In the genomic region with DNA sequence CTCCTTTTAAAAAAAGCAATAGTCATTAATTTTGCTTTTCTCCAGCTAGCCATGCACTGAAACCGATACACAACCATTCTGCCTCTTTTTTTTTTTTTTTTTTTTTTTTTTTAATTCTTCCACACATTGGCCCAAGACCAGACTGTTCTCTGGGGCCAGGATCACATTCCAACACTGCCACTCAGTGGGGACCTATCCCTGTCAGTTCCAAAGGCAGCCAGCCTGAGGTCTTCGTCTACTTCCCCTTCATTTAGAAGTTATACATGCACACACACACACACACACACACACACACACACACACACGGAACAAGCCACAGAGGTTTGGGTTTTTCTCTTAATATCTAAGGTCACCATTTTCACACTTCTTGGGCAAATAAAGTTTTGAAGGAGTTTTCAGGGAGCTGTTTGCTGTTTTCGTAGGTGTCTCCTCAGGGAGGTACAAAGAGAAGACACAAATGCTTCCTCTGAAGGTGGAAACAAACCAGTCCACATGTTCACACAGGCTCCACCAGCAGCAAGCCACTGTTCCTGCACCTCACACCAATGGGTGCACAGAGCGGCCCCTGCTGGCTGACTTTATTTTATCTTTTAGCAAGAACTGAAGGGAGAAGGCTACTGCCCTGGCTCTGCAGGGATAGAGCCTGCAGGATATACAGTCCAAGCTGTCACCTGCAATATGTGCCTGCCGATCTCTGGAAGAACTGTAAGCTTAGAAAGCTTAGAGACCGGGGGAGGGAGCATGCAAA, we compare ENCODE assay signal across 8 mouse cellular contexts.
DNase-seq lines count a peak whose midpoint lies in the region; ATAC-seq and TF ChIP-seq lines count a peak whose summit lies in the region.

No protein-coding gene starts in this region.

- DNase-seq in CD4-positive, CD25-positive, alpha-beta regulatory T cell, adult 2 months (ENCODE audit: low read depth, low spot score) = peak; percentile 69
- peak; percentile 85 for DNase-seq in embryonic facial prominence, embryonic 10.5 days (ENCODE audit: low spot score)
- peak; percentile 70 for DNase-seq in heart, adult 8-10 months (ENCODE audit: low spot score)
- DNase-seq in limb, embryonic 14.5 days (ENCODE audit: low spot score) = peak; percentile 85
- peak; percentile 77 for DNase-seq in neural tube, embryonic 11.5 days (ENCODE audit: low spot score)
- DNase-seq in stomach, postnatal 0 days (ENCODE audit: low spot score) = peak; percentile 85

- H3K36me3 ChIP-seq in embryonic facial prominence, embryonic 10.5 days (replicated peaks) = no peaks in the 10 kb centered on the region
- no peaks in the 10 kb centered on the region for H3K36me3 ChIP-seq in kidney, embryonic 15.5 days
- H3K36me3 ChIP-seq in limb, embryonic 14.5 days (ENCODE audit: control insufficient read depth, insufficient read depth, low read length) = no peaks in the 10 kb centered on the region
- no peaks in the 10 kb centered on the region for H3K36me3 ChIP-seq in neural tube, embryonic 11.5 days (ENCODE audit: control insufficient read depth, insufficient read depth, low read length)
- no peaks in the 10 kb centered on the region for H3K36me3 ChIP-seq in stomach, postnatal 0 days (ENCODE audit: control insufficient read depth, insufficient read depth, low read length)

- H3K9ac ChIP-seq in kidney, embryonic 15.5 days = no peak overlapping the region
- no peak overlapping the region for H3K9ac ChIP-seq in limb, embryonic 14.5 days (ENCODE audit: low read depth, low read length, severe bottlenecking)
- H3K9ac ChIP-seq in neural tube, embryonic 11.5 days (ENCODE audit: low read length) = no peak overlapping the region
- no peak overlapping the region for H3K9ac ChIP-seq in stomach, postnatal 0 days (ENCODE audit: low read length)

- H3K27ac ChIP-seq in embryonic facial prominence, embryonic 10.5 days (replicated peaks) = no peak overlapping the region
- H3K27ac ChIP-seq in kidney, embryonic 15.5 days = no peak overlapping the region
- H3K27ac ChIP-seq in limb, embryonic 14.5 days (replicated peaks; ENCODE audit: low read depth, low read length) = no peak overlapping the region
- H3K27ac ChIP-seq in neural tube, embryonic 11.5 days (ENCODE audit: low read depth, low read length) = no peak overlapping the region
- H3K27ac ChIP-seq in stomach, postnatal 0 days (replicated peaks) = no peak overlapping the region

- H3K4me1 ChIP-seq in embryonic facial prominence, embryonic 10.5 days = peaks cover 37% of the 10 kb centered on the region
- peaks cover 10% of the 10 kb centered on the region; the same call in 1 of the 2 replicates for H3K4me1 ChIP-seq in kidney, embryonic 15.5 days
- peaks cover 9% of the 10 kb centered on the region; the same call in 1 of the 2 replicates for H3K4me1 ChIP-seq in limb, embryonic 14.5 days (ENCODE audit: control insufficient read depth, insufficient read depth, low read length)
- H3K4me1 ChIP-seq in neural tube, embryonic 11.5 days (ENCODE audit: control insufficient read depth, insufficient read depth, low read length) = no peaks in the 10 kb centered on the region
- no peaks in the 10 kb centered on the region for H3K4me1 ChIP-seq in stomach, postnatal 0 days (replicated peaks; ENCODE audit: control insufficient read depth, insufficient read depth)

- TF ChIP-seq CTCF in stomach, postnatal 0 days (IDR thresholded peaks at IDR 0.05; ENCODE audit: low read depth) = peak; percentile 94

- no peak overlapping the region for H3K4me2 ChIP-seq in kidney, embryonic 15.5 days
- no peak overlapping the region for H3K4me2 ChIP-seq in limb, embryonic 14.5 days (replicated peaks; ENCODE audit: low read depth, low read length, severe bottlenecking)
- no peak overlapping the region for H3K4me2 ChIP-seq in neural tube, embryonic 11.5 days (ENCODE audit: low read depth)
- no peak overlapping the region for H3K4me2 ChIP-seq in stomach, postnatal 0 days (replicated peaks; ENCODE audit: low read depth)

- 31% methylated on average over 7 of the region's 7 CpGs for WGBS in embryonic facial prominence, embryonic 10.5 days
- WGBS in kidney, embryonic 15.5 days = 24% methylated on average over 7 of the region's 7 CpGs
- WGBS in limb, embryonic 14.5 days = 25% methylated on average over 7 of the region's 7 CpGs
- WGBS in neural tube, embryonic 11.5 days = 47% methylated on average over 7 of the region's 7 CpGs
- 21% methylated on average over 7 of the region's 7 CpGs for WGBS in stomach, postnatal 0 days

- no peak overlapping the region for H3K4me3 ChIP-seq in embryonic facial prominence, embryonic 10.5 days
- no peak overlapping the region for H3K4me3 ChIP-seq in kidney, embryonic 15.5 days (replicated peaks)
- H3K4me3 ChIP-seq in limb, embryonic 14.5 days (replicated peaks; ENCODE audit: low read length) = no peak overlapping the region
- no peak overlapping the region for H3K4me3 ChIP-seq in neural tube, embryonic 11.5 days (ENCODE audit: low read depth, low read length)
- H3K4me3 ChIP-seq in stomach, postnatal 0 days (ENCODE audit: low read depth, low read length) = no peak overlapping the region

- no peak for TF ChIP-seq EP300 in stomach, postnatal 0 days (optimal IDR thresholded peaks at IDR 0.05)

- H3K27me3 ChIP-seq in embryonic facial prominence, embryonic 10.5 days (replicated peaks; ENCODE audit: low read depth, poor library complexity, severe bottlenecking) = 0 out of 2 replicates have a peak, but pooled peaks cover 8% of the 10 kb centered on the region
- H3K27me3 ChIP-seq in kidney, embryonic 15.5 days = no peaks in the 10 kb centered on the region; the same call in none of the 2 replicates
- no peaks in the 10 kb centered on the region for H3K27me3 ChIP-seq in limb, embryonic 14.5 days (ENCODE audit: control insufficient read depth, insufficient read depth, low read length)
- no peaks in the 10 kb centered on the region for H3K27me3 ChIP-seq in neural tube, embryonic 11.5 days (ENCODE audit: control insufficient read depth, insufficient read depth, low read length)
- H3K27me3 ChIP-seq in stomach, postnatal 0 days (ENCODE audit: control insufficient read depth, insufficient read depth, low read length) = no peaks in the 10 kb centered on the region

- TF ChIP-seq POLR2A in limb, embryonic 14.5 days (IDR thresholded peaks at IDR 0.05; ENCODE audit: borderline replicate concordance, extremely low read depth, insufficient read depth, insufficient read length) = no peak

- ATAC-seq in CD4-positive, CD25-positive, alpha-beta regulatory T cell, adult 4 months = no peak
- ATAC-seq in kidney, embryonic 15.5 days (replicated peaks; ENCODE audit: low FRiP score) = peak; percentile 86
- peak; percentile 86 for ATAC-seq in limb, embryonic 14.5 days (ENCODE audit: low FRiP score, low read depth)
- no peak for ATAC-seq in neural tube, embryonic 11.5 days (ENCODE audit: insufficient read depth, low FRiP score, low TSS enrichment)
- ATAC-seq in stomach, postnatal 0 days (ENCODE audit: low FRiP score, low TSS enrichment) = peak; percentile 83

- no peaks in the 10 kb centered on the region for H3K9me3 ChIP-seq in embryonic facial prominence, embryonic 10.5 days
- H3K9me3 ChIP-seq in kidney, embryonic 15.5 days (replicated peaks) = no peaks in the 10 kb centered on the region
- H3K9me3 ChIP-seq in limb, embryonic 14.5 days (ENCODE audit: control insufficient read depth, low read length) = no peaks in the 10 kb centered on the region
- H3K9me3 ChIP-seq in neural tube, embryonic 11.5 days (ENCODE audit: control insufficient read depth, low read length) = no peaks in the 10 kb centered on the region
- H3K9me3 ChIP-seq in stomach, postnatal 0 days (ENCODE audit: control insufficient read depth, low read length) = no peaks in the 10 kb centered on the region

Comparison
In these comparisons a context has a peak if more than half of its experiments do, and no peak if none do; other contexts are left out.
1. ATAC-seq: peak in kidney, embryonic 15.5 days (single experiment), limb, embryonic 14.5 days (single experiment) and stomach, postnatal 0 days (single experiment); none in CD4-positive, CD25-positive, alpha-beta regulatory T cell, adult 4 months (single experiment) and neural tube, embryonic 11.5 days (single experiment).
2. Peak in every context shown above with its lines, with median percentiles within 50 percentile points of each other: DNase-seq.